Mouse (Mus musculus) C2C12 (cell line): ENCODE measurements at regions not wholly inside any gene's neighbourhood (a gene's known extent, or its start where the extent isn't known, plus 50 kb on each side); places are given as distances from the start of the nearest gene placed in this dataset.

Experiments
- CTCF ChIP-seq: IDR thresholded peaks from one replicate; pipeline ENCODE4 v1.5.1; 2011; ENCODE audit not compliant: control insufficient read depth, insufficient read depth, insufficient read length
- FOSL1 ChIP-seq: IDR thresholded peaks from one replicate; pipeline ENCODE4 v1.8.0; 2011; ENCODE audit warnings: mild to moderate bottlenecking, low read length; ENCODE audit not compliant: poor library complexity, insufficient read depth, severe bottlenecking
- USF1 ChIP-seq: IDR thresholded peaks from one replicate; pipeline ENCODE4 v1.6.1; 2011; ENCODE audit warnings: low read depth, mild to moderate bottlenecking, control low read depth, moderate library complexity

GRCm38 (mm10) chr7:64007766-64008165 lies 69.1 kb upstream of the Klf13 start:
- TF ChIP-seq USF1 (no peak), CTCF (no peak), FOSL1 (no peak)
